Mouse (Mus musculus) heart, postnatal 0 days (tissue): ENCODE results near the gene Cox7a2l. TPM values are rescaled to one million over a fixed set of nuclear protein-coding genes. Genes with fewer than 3 reads are reported as not detected.

Source experiments
- ATAC-seq: fragments of 200-750 bp; cut with Nextera tagmentation; 2 replicates; pipeline ENCODE4 v1.8.0; 2017; ENCODE audit warnings: low read depth, moderate number of reproducible peaks, moderate library complexity; ENCODE audit not compliant: insufficient read depth
- DNase-seq: peaks from one replicate; pipeline ENCODE4 v3.0.0-alpha.2; 2016; ENCODE audit warnings: low spot score
- H3K27ac ChIP-seq: fragments of 300-500 bp; sonication (generic); 2 replicates; pipeline ENCODE4 v1.5.1; 2014; ENCODE audit warnings: low read depth, mild to moderate bottlenecking
- H3K27me3 ChIP-seq: fragments of 300-500 bp; sonication (generic); 2 replicates; pipeline ENCODE4 v1.6.1; 2014; ENCODE audit warnings: low read length, mixed read lengths; ENCODE audit not compliant: control insufficient read depth, insufficient read depth
- H3K36me3 ChIP-seq: fragments of 300-500 bp; sonication (generic); replicated peaks from 2 replicates; pipeline ENCODE4 v1.6.1; 2014; ENCODE audit warnings: low read length, mixed read lengths; ENCODE audit not compliant: control insufficient read depth, insufficient read depth
- H3K4me1 ChIP-seq: fragments of 300-500 bp; sonication (generic); 2 replicates; pipeline ENCODE4 v1.6.1; 2014; ENCODE audit warnings: antibody characterized with exemption; ENCODE audit not compliant: control insufficient read depth, insufficient read depth
- H3K4me2 ChIP-seq: fragments of 300-500 bp; sonication (generic); 2 replicates; pipeline ENCODE4 v1.6.1; 2014; ENCODE audit warnings: low read depth, mild to moderate bottlenecking, low read length, moderate library complexity
- H3K4me3 ChIP-seq: fragments of 300-500 bp; sonication (generic); 2 replicates; pipeline ENCODE4 v1.5.1; 2014; ENCODE audit warnings: low read depth, low read length
- H3K9ac ChIP-seq: fragments of 300-500 bp; sonication (generic); replicated peaks from 2 replicates; pipeline ENCODE4 v1.6.1; 2014; ENCODE audit warnings: low read depth, low read length, mixed read lengths
- H3K9me3 ChIP-seq: fragments of 300-500 bp; sonication (generic); replicated peaks from 2 replicates; pipeline ENCODE4 v1.6.1; 2016; ENCODE audit warnings: low read length; ENCODE audit not compliant: control insufficient read depth
- CTCF ChIP-seq: IDR thresholded peaks from 2 replicates; pipeline ENCODE4 v1.5.1; 2016; ENCODE audit warnings: antibody characterized with exemption, control low read depth, low read depth
- EP300 ChIP-seq: IDR thresholded peaks from 2 replicates; pipeline ENCODE4 v1.6.1; 2016; ENCODE audit warnings: antibody characterized with exemption, low read depth
- WGBS: fragments of 180-500 bp; shearing (Covaris S2); extraction: QIAGEN DNeasy Blood & Tissue Kit; methylation state at CpG from one replicate; pipeline ENCODE4 v1.1.7; 2014; 5-methylcytosine and 5-hydroxymethylcytosine counted together
- polyA plus RNA-seq: library from polyadenylated mRNA; unstranded; fragments of >200 nt; fragmentation: Nextera tagmentation; extraction: Ambion mirVana; gene quantifications from 2 replicates; pipeline ENCODE4 v1.2.1, GENCODE M21; 2015
- total RNA-seq: library from RNA; depleted of rRNA; stranded (reverse); fragments of >200 nt; gene quantifications from 2 replicates; pipeline ENCODE4 v1.2.3, GENCODE M21; 2014; ENCODE audit warnings: low replicate concordance

Cox7a2l gene
- total and polyA plus RNA-seq, 2 experiments from 2014 or later = 339 to 487 TPM

GRCm38 (mm10) chr17:83483784-83484183, 33.3 kb downstream of the Cox7a2l start:
- H3K27me3 ChIP-seq = no peaks in the 10 kb centered on the region
- H3K4me2 ChIP-seq = no peak overlapping the region
- H3K4me3 ChIP-seq = no peak overlapping the region
- ATAC-seq (no peak), DNase-seq (no peak)
- H3K36me3 ChIP-seq = peaks cover 15% of the 10 kb centered on the region
- TF ChIP-seq EP300 = no peak
- no peak for TF ChIP-seq CTCF
- no peak overlapping the region for H3K27ac ChIP-seq
- H3K9ac ChIP-seq = no peak overlapping the region
- no peaks in the 10 kb centered on the region for H3K9me3 ChIP-seq
- H3K4me1 ChIP-seq = no peaks in the 10 kb centered on the region
- 80% methylated on average over 2 of the region's 2 CpGs for WGBS

DNA sequence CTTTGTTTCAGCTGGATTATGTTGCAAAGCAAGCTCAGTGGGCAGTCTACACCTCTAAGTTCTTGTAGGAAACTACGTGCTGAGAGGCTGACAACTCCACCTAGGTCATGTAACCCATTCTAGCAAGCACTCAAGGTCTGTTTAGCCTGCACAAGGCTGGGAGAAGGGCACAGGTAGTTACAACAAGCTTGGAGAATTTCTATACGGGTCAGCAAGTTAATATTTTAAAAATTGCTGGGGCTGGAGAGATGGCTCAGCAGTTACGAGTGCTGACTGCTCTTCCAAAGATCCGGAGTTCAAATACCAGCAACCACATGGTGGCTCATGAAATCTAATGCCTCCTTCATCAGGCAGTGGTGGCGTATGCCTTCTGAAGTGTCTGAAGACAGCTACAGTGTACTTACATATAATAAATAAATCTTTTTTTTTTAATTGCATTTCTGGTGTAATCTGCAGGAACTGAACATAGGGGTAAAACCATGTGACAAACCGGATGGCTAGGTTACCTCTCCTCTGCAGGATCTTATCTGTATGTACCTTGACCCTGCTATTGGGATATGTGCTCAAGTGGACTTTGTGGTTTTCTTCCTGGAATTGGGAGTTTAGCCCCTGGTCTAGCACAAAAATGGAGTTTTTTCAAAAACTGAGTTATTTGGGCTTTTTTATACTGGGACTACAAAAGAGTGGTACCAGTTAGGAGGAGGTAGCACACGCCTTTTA, 34.2 kb downstream of the Cox7a2l start:
- H3K27me3 ChIP-seq = no peaks in the 10 kb centered on the region
- H3K36me3 ChIP-seq = peaks cover 23% of the 10 kb centered on the region
- no peaks in the 10 kb centered on the region for H3K4me1 ChIP-seq
- no peaks in the 10 kb centered on the region for H3K9me3 ChIP-seq
- DNase-seq (no peak), ATAC-seq (no peak)
- H3K4me2 ChIP-seq = no peak overlapping the region
- no peak overlapping the region for H3K27ac ChIP-seq
- no peak overlapping the region for H3K9ac ChIP-seq
- TF ChIP-seq EP300 (no peak), CTCF (no peak)
- 89% methylated on average over 7 of the region's 7 CpGs for WGBS
- no peak overlapping the region for H3K4me3 ChIP-seq

GRCm38 (mm10) chr17:83481551-83481950, 35.6 kb downstream of the Cox7a2l start:
- TF ChIP-seq EP300 = no peak
- TF ChIP-seq CTCF = no peak
- H3K4me1 ChIP-seq = no peaks in the 10 kb centered on the region
- H3K27me3 ChIP-seq = no peaks in the 10 kb centered on the region
- H3K4me2 ChIP-seq = no peak overlapping the region
- DNase-seq (no peak), ATAC-seq (no peak)
- no peak overlapping the region for H3K4me3 ChIP-seq
- H3K36me3 ChIP-seq = peaks cover 37% of the 10 kb centered on the region
- H3K27ac ChIP-seq = no peak overlapping the region
- no peak overlapping the region for H3K9ac ChIP-seq
- 64% methylated on average over 7 of the region's 7 CpGs for WGBS
- no peaks in the 10 kb centered on the region for H3K9me3 ChIP-seq

DNA sequence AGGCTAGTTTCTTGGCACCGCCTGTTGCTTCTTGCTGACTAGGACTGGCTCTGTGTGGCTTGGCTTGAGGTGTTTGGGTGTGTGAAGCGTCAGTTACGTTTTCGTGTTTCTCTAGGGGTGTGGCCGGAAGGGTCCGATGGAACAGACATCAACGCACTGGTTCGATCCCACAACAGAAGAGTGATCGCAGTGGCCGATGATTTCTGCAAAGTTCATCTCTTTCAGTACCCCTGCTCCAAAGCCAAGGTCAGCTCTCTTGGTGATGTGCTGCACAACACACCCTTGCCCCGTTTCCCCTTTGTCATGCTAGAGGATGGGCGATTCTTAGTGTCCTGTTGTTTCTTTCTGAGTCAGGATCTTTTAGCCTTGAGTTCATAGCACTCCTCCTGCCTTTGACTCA, 40.0 kb downstream of the Cox7a2l start:
- Histone ChIP-seq H3K36me3 (peaks cover 75% of the 10 kb centered on the region), H3K9me3 (no peaks in the 10 kb centered on the region)
- no peak for DNase-seq

GRCm38 (mm10) chr17:83469586-83469985, 47.5 kb downstream of the Cox7a2l start:
- DNase-seq (no peak), ATAC-seq (no peak)
- peaks cover 66% of the 10 kb centered on the region for H3K36me3 ChIP-seq
- H3K9ac ChIP-seq = no peak overlapping the region
- H3K4me1 ChIP-seq = no peaks in the 10 kb centered on the region
- 92% methylated on average over 2 of the region's 2 CpGs for WGBS
- H3K27ac ChIP-seq = no peak overlapping the region
- no peak for TF ChIP-seq CTCF
- TF ChIP-seq EP300 = no peak
- H3K4me3 ChIP-seq = no peak overlapping the region
- H3K9me3 ChIP-seq = no peaks in the 10 kb centered on the region
- H3K4me2 ChIP-seq = no peak overlapping the region
- no peaks in the 10 kb centered on the region for H3K27me3 ChIP-seq

More for the DNA sequence above, 40.0 kb downstream of the Cox7a2l start:
- H3K4me2 ChIP-seq = no peak overlapping the region
- H3K4me3 ChIP-seq = no peak overlapping the region
- H3K9ac ChIP-seq = no peak overlapping the region
- no peaks in the 10 kb centered on the region for H3K27me3 ChIP-seq
- no peak overlapping the region for H3K27ac ChIP-seq
- ATAC-seq = no peak
- TF ChIP-seq EP300 = no peak
- TF ChIP-seq CTCF = no peak
- WGBS = 95% methylated on average over 12 of the region's 12 CpGs
- H3K4me1 ChIP-seq = no peaks in the 10 kb centered on the region
